Mouse (Mus musculus) bone marrow macrophage, adult 2 months (primary cell): ENCODE results near the gene Enpp7.

ENCODE experiments used
- CTCF ChIP-seq: IDR thresholded peaks from 2 replicates; pipeline ENCODE4 v1.5.1; 2012; ENCODE audit warnings: low read depth, mild to moderate bottlenecking, low read length, moderate library complexity
- POLR2A ChIP-seq: IDR thresholded peaks from 2 replicates; pipeline ENCODE4 v1.6.1; 2012; ENCODE audit warnings: mild to moderate bottlenecking, low read depth, low read length, borderline replicate concordance

GRCm38 (mm10) chr11:118992781-118993180 is 4.8 kb downstream of the Enpp7 start:
- no peak for TF ChIP-seq CTCF
- no peak for TF ChIP-seq POLR2A
